Mouse (Mus musculus) brain, embryonic 14.5 days (tissue): ENCODE measurements around the gene Pemt.

Experiments used
- CTCF ChIP-seq: fragments of 200-500 bp; IDR thresholded peaks from 2 replicates; pipeline ENCODE4 v1.5.1; 2012; ENCODE audit warnings: inconsistent platforms, mild to moderate bottlenecking, moderate library complexity, borderline replicate concordance; ENCODE audit not compliant: insufficient read depth, insufficient read length; ENCODE audit errors: extremely low read depth
- POLR2A ChIP-seq: fragments of 200-500 bp; IDR thresholded peaks from 2 replicates; pipeline ENCODE4 v1.6.1; 2012; ENCODE audit warnings: mild to moderate bottlenecking, inconsistent platforms, borderline replicate concordance; ENCODE audit not compliant: poor library complexity, insufficient read depth, insufficient read length, severe bottlenecking; ENCODE audit errors: extremely low read depth

DNA sequence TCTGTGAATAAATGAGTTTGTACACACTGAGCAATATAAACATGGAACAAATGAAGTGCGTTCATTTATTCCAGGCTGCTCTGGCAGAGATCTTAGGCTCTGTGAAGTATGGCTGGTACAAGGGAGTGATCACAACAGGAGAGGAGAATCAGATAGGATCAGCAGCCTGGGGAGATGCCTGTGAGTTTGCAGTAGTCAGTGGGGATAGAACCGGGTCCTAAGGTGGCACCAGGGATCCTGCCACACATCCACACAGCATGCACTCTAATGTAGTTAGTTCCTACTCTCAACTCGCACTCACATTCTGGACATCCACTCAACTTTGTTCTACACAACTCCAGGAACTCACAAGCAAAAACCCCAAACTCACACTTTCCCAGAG lies 622 bp downstream of the Pemt start:
- TF ChIP-seq CTCF (no peak), POLR2A (no peak)
